Mouse (Mus musculus) liver, embryonic 14.5 days (tissue): ENCODE data around the gene Haus3.

ENCODE experiments used
- CTCF ChIP-seq: IDR thresholded peaks from 2 replicates; pipeline ENCODE4 v1.5.1; 2016; ENCODE audit warnings: antibody characterized with exemption, low read depth, control low read depth
- EP300 ChIP-seq: IDR thresholded peaks from 2 replicates; pipeline ENCODE4 v1.6.1; 2016; ENCODE audit warnings: antibody characterized with exemption, low read depth

- TF ChIP-seq CTCF (no peak), EP300 (no peak)
Observed at GRCm38 (mm10) chr5:34170726-34171125, 1.4 kb upstream of the Haus3 start.
